In genomic region chr4:55015517-55015916, GRCm38 (mm10) we compare ENCODE assay signal across 19 mouse cellular contexts.
"Had no signal": no experiment of that assay in that cellular context is flagged by ENCODE, and none has a peak within 500 bp of the region (broad histone marks: within the 10 kb centered on the region; RNA-seq: fewer than 3 reads in every experiment).

No protein-coding gene starts in this region.

- H3K4me1 ChIP-seq: hindbrain, embryonic 15.5 days; limb, embryonic 10.5 days; limb, embryonic 12.5 days; liver, embryonic 13.5 days; liver, embryonic 15.5 days had no signal

- H3K9me3 ChIP-seq: heart, embryonic 13.5 days; heart, embryonic 15.5 days; hindbrain, embryonic 13.5 days; hindbrain, embryonic 15.5 days; limb, embryonic 10.5 days; limb, embryonic 12.5 days; liver, embryonic 13.5 days; liver, embryonic 15.5 days had no signal

- H3K9ac ChIP-seq: heart, embryonic 13.5 days; heart, embryonic 15.5 days; hindbrain, embryonic 13.5 days; hindbrain, embryonic 15.5 days; limb, embryonic 12.5 days; liver, embryonic 13.5 days; liver, embryonic 15.5 days had no signal

- H3K4me2 ChIP-seq: heart, embryonic 11.5 days; heart, embryonic 13.5 days; heart, embryonic 15.5 days; hindbrain, embryonic 13.5 days; hindbrain, embryonic 15.5 days; limb, embryonic 12.5 days; liver, embryonic 13.5 days; liver, embryonic 15.5 days had no signal

- DNase-seq: gastrocnemius, postnatal 14 days; gastrocnemius, postnatal 36 days; heart, adult 2 months; heart, postnatal 14 days; heart, postnatal 36 days; liver; liver, embryonic 13.5 days had no signal

- ATAC-seq: forebrain, embryonic 16.5 days; hindbrain, postnatal 0 days had no signal

- H3K4me3 ChIP-seq: heart, adult 2 months; heart, embryonic 13.5 days; heart, embryonic 15.5 days; hindbrain, embryonic 13.5 days; hindbrain, embryonic 15.5 days; layer of hippocampus, adult 2 months; left cerebral cortex, adult 2 months; limb, embryonic 10.5 days; limb, embryonic 12.5 days; liver, embryonic 13.5 days; liver, embryonic 15.5 days had no signal

- H3K36me3 ChIP-seq: liver, embryonic 13.5 days; liver, embryonic 15.5 days had no signal

- H3K27me3 ChIP-seq: heart, embryonic 13.5 days; heart, embryonic 15.5 days; hindbrain, embryonic 13.5 days; hindbrain, embryonic 15.5 days; limb, embryonic 12.5 days; liver, embryonic 13.5 days; liver, embryonic 15.5 days had no signal

- H3K27ac ChIP-seq: heart, adult 2 months; heart, embryonic 13.5 days; heart, embryonic 15.5 days; hindbrain, embryonic 13.5 days; hindbrain, embryonic 15.5 days; hindbrain, postnatal 0 days; layer of hippocampus, adult 2 months; left cerebral cortex, adult 2 months; limb, embryonic 10.5 days; limb, embryonic 12.5 days; liver, embryonic 13.5 days; liver, embryonic 15.5 days had no signal
